Mouse (Mus musculus) forebrain, embryonic 12.5 days (tissue): ENCODE data around the gene Card6. TPM values are rescaled to one million over a fixed set of nuclear protein-coding genes. Genes with fewer than 3 reads are reported as not detected.

ENCODE experiments used
- ATAC-seq: fragments of 200-750 bp; cut with Nextera tagmentation; 2 replicates; pipeline ENCODE4 v1.8.0; 2017; ENCODE audit warnings: moderate TSS enrichment; ENCODE audit not compliant: low FRiP score
- H3K27ac ChIP-seq: fragments of 300-500 bp; sonication (generic); 2 replicates; pipeline ENCODE4 v1.5.1; 2016; ENCODE audit warnings: mild to moderate bottlenecking
- H3K27me3 ChIP-seq: fragments of 300-500 bp; sonication (generic); 2 replicates; pipeline ENCODE4 v1.6.1; 2016; ENCODE audit warnings: mild to moderate bottlenecking
- H3K36me3 ChIP-seq: fragments of 300-500 bp; sonication (generic); replicated peaks from 2 replicates; pipeline ENCODE4 v1.6.1; 2016; ENCODE audit warnings: mild to moderate bottlenecking
- H3K4me1 ChIP-seq: fragments of 300-500 bp; sonication (generic); 2 replicates; pipeline ENCODE4 v1.6.1; 2016
- H3K4me2 ChIP-seq: fragments of 300-500 bp; sonication (generic); 2 replicates; pipeline ENCODE4 v1.6.1; 2016; ENCODE audit warnings: mild to moderate bottlenecking, moderate library complexity
- H3K4me3 ChIP-seq: fragments of 300-500 bp; sonication (generic); replicated peaks from 2 replicates; pipeline ENCODE4 v1.5.1; 2016; ENCODE audit warnings: mild to moderate bottlenecking
- H3K9ac ChIP-seq: fragments of 300-500 bp; sonication (generic); 2 replicates; pipeline ENCODE4 v1.6.1; 2016; ENCODE audit warnings: mild to moderate bottlenecking
- H3K9me3 ChIP-seq: fragments of 300-500 bp; sonication (generic); 2 replicates; pipeline ENCODE4 v1.6.1; 2016
- WGBS: fragments of 180-500 bp; shearing (Covaris S2); methylation state at CpG from one replicate; pipeline ENCODE4 v1.1.7; 2016; 5-methylcytosine and 5-hydroxymethylcytosine counted together
- polyA plus RNA-seq: library from polyadenylated mRNA; unstranded; fragments of >200 nt; fragmentation: Nextera tagmentation; extraction: Ambion mirVana; gene quantifications from 2 replicates; pipeline ENCODE4 v1.2.1, GENCODE M21; 2016

Card6 gene
- polyA plus RNA-seq, result 0.45 and 1.1 TPM in 2 replicates

DNA sequence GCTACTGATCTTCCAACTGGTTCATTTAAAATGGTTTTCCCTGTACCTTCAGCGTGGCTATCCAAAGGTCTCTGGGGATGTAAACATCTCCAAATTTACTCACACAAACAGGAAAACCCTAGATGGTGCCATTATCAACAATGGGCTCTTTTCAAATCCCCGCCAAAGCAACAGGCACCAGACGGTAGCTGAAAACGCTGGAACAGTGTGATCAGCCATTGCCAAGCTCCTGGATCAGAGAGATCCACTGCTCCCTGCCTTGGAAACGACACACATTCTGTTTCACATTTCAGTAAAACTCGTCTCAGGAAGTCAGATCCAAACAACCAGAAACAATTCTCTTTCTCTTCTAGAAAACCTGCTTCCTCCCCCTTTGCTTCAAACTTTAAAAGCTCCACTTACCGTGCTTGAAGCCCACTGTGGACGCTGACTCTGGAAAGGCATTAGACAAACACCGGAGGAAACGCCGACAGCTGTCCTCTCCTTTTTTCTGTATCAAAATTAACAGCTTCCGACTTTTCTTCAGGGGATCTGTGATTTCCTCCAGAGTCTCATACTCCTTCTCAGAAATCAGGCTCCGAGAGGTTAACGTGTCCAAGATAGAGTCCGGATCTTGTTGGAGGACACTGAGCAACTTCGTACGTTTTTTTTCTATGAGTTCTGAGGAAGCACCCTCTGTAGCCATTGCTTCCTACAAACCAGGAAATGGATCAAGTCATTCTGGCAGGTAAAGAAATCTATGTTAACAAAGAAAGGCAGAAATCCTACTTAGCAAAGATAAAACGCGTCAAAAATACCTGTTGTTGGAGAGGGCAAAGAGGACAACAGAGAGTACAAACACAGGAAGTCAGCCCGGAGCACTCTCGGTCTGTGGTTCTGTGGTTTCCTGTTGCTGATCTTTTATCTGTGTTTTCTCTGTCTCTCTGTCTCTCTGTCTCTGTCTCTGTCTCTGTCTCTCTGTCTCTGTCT is at the start of gene Card6:
Gene Card6 (minus strand): TSS at position 854 of the 969 bp plus-strand sequence.
- Histone ChIP-seq H3K9me3 (no peaks in the 10 kb centered on the region), H3K27me3 (no peaks in the 10 kb centered on the region), H3K36me3 (no peaks in the 10 kb centered on the region), H3K4me3 (no peak within 1 kb of the TSS), H3K4me1 (no peaks in the 10 kb centered on the region), H3K27ac (no peak within 1 kb of the TSS), H3K9ac (no peak within 1 kb of the TSS), H3K4me2 (no peak within 1 kb of the TSS)
- no peak for ATAC-seq
- WGBS, result 75% methylated on average over 21 of the region's 21 CpGs

DNA sequence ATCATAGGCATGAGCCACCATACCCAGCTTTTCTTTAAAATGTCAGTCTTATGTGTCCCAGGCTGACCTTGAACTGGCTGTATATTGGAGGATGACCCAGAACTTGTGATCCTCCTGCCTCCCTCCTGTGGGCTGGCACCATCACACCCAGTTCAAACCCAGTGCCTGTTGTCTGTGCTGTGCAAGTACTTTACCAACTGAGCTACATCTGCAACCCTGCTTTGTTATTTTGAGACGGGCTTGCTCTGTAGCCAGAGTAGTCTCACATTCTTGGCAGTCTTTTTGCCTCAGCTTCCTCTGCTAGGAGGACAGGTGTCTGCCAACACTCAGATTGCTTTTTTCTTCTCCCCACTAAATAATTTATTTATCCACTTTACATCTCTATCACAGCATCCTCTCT is 49.0 kb upstream of the Card6 start:
- H3K4me3 ChIP-seq, result no peak overlapping the region
- H3K27ac ChIP-seq, result no peak overlapping the region
- no peak overlapping the region for H3K9ac ChIP-seq
- no peaks in the 10 kb centered on the region for H3K27me3 ChIP-seq
- no peaks in the 10 kb centered on the region for H3K9me3 ChIP-seq
- peaks cover 6% of the 10 kb centered on the region for H3K4me1 ChIP-seq
- peaks cover 11% of the 10 kb centered on the region; the same call in 1 of the 2 replicates for H3K36me3 ChIP-seq
- ATAC-seq, result no peak
- WGBS, result 92% methylated on average over 1 of the region's 1 CpGs
- H3K4me2 ChIP-seq, result no peak overlapping the region

DNA sequence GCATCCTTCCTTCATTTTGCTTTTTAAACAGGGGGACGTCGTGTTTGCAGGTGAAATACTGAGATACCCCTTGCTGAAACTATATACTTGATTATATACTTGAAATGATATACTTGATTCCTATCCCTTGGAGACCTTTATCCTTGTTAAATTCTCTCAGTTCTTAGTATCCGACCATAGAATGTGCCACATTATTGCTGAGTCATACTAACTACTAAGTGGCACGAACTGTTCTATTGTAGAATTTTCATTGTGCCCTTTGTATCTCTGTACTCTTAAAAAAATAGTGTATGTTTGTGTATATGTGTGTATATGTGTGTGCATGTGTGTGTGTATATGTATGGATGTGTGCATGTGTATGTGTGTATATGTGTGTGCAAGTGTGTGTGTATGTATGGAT is 48.0 kb upstream of the Card6 start:
- H3K9ac ChIP-seq, result no peak overlapping the region

DNA sequence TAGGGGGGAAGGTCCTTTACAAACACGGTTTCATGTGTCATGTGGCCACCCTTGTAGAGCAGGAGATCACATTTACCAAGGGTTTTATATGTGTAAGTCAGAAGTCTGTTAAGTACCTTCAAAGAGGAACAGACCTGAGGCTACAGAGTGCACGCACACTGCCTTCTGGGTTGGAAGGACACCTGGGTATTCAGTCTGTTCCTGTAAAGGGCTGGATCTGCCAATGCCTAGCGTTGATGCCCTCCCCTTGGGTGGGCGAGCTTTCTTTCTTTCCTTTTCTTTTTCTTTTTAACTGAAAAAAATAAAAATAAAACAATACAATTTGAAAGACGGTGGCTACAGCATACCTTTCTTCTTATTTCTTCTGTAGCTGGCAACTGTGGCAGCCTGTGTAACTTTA is 46.8 kb upstream of the Card6 start:
- Histone ChIP-seq H3K4me3 (no peak overlapping the region), H3K4me2 (no peak overlapping the region), H3K27me3 (no peaks in the 10 kb centered on the region), H3K9me3 (no peaks in the 10 kb centered on the region), H3K9ac (no peak overlapping the region), H3K27ac (no peak overlapping the region), H3K36me3 (no peaks in the 10 kb centered on the region), H3K4me1 (peaks cover 6% of the 10 kb centered on the region)
- no peak for ATAC-seq
- WGBS, result 68% methylated on average over 5 of the region's 5 CpGs

More for the DNA sequence above, 48.0 kb upstream of the Card6 start:
- H3K9me3 ChIP-seq, result no peaks in the 10 kb centered on the region
- 86% methylated on average over 4 of the region's 4 CpGs for WGBS
- H3K36me3 ChIP-seq, result peaks cover 5% of the 10 kb centered on the region; the same call in 1 of the 2 replicates
- ATAC-seq, result no peak
- H3K27me3 ChIP-seq, result no peaks in the 10 kb centered on the region
- H3K4me3 ChIP-seq, result no peak overlapping the region
- peaks cover 6% of the 10 kb centered on the region for H3K4me1 ChIP-seq
- H3K4me2 ChIP-seq, result no peak overlapping the region
- H3K27ac ChIP-seq, result no peak overlapping the region

DNA sequence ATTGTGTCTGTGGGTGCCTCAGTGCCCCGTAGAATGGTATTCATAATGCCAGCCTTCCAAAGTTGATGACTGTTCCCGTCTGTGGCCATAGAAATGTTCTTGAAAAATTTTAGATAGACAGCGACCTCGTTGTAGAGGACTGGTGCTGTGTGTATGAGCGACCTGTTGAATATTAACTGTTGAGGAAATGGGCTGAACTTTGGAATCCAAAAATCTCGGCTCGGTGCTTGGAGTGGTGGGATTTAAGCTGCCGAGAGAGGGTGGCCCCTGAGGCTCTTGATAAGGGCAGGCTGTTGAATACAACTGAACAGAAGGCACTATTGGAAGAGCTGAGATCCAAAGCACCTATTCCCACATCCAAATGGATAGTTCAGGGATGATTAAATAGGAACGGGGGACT is 46.3 kb upstream of the Card6 start:
- Histone ChIP-seq H3K9ac (no peak overlapping the region), H3K4me2 (no peak overlapping the region), H3K27ac (no peak overlapping the region), H3K27me3 (no peaks in the 10 kb centered on the region), H3K9me3 (no peaks in the 10 kb centered on the region), H3K4me3 (no peak overlapping the region), H3K4me1 (peaks cover 6% of the 10 kb centered on the region), H3K36me3 (no peaks in the 10 kb centered on the region)
- WGBS, result 85% methylated on average over 9 of the region's 9 CpGs
- ATAC-seq, result no peak

DNA sequence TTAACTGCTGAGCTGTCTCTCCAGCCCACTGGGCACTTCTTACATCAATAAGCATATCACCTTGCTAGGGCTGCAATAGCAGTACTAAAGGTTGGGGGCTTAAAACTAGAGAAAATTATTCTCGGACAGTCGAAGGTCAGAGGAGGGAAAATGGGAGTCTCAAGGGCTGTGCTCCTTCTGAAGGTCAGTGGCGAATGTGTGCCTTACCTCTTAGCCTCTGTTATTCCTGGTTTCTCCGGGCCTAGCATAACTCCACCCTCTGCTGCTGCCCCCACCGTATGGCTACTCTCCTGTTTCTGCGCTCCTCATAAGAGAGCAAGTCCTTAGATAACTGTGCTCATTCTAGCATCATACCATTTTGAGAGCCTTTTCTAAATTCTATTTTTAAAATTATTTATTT is 43.8 kb upstream of the Card6 start:
- ATAC-seq, result no peak
- Histone ChIP-seq H3K36me3 (no peaks in the 10 kb centered on the region), H3K9ac (no peak overlapping the region), H3K9me3 (no peaks in the 10 kb centered on the region), H3K4me1 (peaks cover 11% of the 10 kb centered on the region), H3K27ac (no peak overlapping the region), H3K27me3 (no peaks in the 10 kb centered on the region), H3K4me2 (no peak overlapping the region), H3K4me3 (no peak overlapping the region)
- 96% methylated on average over 6 of the region's 6 CpGs for WGBS

DNA sequence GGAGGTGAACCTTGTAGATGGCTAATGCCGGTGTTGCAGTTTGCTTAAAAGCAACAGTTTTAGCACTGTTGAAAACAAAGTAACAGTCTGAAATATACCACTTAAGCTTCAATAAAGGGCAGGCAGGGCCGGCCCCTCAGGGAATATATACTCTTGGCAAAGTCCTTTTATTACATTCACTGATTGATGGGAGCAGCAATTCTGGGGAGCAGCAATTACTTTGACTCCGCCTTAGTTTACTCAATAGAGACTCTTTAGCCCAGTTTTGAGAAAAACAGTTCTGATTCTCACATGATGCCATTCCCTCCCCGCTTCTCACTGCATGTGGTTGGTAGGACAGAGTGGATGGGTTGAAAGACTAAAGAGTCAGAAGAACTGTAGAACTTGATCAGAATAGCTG is 40.8 kb upstream of the Card6 start:
- Histone ChIP-seq H3K27ac (no peak overlapping the region), H3K27me3 (no peaks in the 10 kb centered on the region), H3K4me2 (no peak overlapping the region), H3K4me1 (peaks cover 15% of the 10 kb centered on the region), H3K4me3 (no peak overlapping the region), H3K9ac (no peak overlapping the region), H3K9me3 (no peaks in the 10 kb centered on the region), H3K36me3 (no peaks in the 10 kb centered on the region)
- WGBS, result 66% methylated on average over 4 of the region's 4 CpGs
- ATAC-seq, result no peak

DNA sequence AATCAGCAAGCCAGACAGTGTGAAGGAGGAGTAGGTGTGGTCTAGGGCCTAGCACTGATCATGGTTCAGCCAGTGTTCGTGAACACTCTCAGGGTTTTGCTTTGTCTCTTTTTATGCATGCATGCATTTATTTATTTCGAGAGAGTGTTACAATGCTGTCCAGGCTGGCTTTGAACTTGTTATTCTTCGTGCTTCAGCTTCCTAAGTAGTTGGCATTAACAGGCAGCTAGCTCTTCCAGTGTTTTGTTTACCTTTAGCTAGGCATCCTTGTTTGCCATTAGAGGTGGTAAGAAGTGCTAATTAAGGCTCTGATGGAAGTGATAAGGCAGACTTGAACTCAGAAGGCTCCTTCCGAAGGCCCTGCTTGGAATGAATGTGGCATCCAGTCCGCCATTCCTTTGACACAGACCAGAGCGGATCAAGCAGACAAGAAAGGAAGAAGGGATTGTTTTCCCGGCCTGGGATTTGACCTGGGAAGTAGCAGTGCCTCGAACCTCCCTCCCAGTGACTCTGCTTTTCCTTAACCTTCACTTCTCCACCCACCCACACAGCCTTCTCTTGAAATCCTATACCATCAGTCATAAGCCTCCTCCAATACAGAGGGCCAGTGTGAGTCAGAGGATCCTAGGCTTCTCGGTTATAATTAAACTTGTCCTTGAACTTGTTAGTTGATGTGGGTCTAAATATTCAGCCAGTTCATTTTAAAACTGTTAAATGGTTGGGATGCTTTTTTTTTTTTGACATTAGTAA is 37.0 kb upstream of the Card6 start:
- H3K36me3 ChIP-seq, result no peaks in the 10 kb centered on the region
- no peak overlapping the region for H3K9ac ChIP-seq
- no peak for ATAC-seq
- no peaks in the 10 kb centered on the region for H3K27me3 ChIP-seq
- peaks cover 15% of the 10 kb centered on the region for H3K4me1 ChIP-seq
- H3K27ac ChIP-seq, result no peak overlapping the region
- peak overlapping the region; percentile 60 for H3K4me2 ChIP-seq
- WGBS, result 46% methylated on average over 9 of the region's 9 CpGs
- H3K4me3 ChIP-seq, result peak overlapping the region; percentile 83
- H3K9me3 ChIP-seq, result no peaks in the 10 kb centered on the region

DNA sequence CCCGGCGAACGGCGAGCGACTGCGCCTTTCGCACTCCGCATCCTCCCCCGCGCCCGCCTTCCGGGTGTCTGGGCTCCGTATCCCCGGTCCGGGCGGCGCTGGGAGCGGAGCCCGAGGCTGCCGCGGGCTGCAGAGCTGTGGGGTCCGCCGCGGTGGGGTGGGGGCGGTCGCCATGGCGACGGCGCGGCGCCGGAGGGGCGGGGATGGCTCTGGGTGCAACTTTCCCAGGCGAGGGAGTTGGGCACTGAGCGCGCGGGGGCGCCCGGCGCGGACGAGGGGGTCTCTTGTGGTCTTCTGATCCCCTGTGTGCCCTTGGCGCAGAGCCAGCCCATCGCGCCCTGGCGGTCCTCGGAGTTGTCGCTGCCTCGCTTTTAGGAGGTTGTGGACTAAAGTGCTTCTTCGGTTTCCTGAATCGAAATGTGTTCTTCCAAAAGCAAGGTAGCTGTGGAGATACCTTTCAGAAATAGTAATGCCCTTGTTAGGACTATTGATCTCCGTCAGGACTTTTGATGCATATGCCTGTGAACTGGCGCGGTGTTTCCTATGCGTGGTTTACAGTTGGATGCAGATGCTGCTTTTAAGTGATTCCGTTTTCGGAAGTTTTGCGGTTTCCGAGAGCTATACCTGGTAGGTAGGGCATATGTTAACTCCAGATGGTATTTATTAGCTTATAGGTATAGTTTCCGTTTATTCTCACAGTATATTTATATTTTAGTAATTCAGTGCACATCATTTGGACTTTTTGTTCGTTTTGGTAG is 35.9 kb upstream of the Card6 start:
- peak overlapping the region; percentile 94 for H3K27ac ChIP-seq
- H3K9me3 ChIP-seq, result no peaks in the 10 kb centered on the region
- ATAC-seq, result peak; percentile 94
- H3K4me2 ChIP-seq, result peak overlapping the region; percentile 60
- no peaks in the 10 kb centered on the region for H3K27me3 ChIP-seq
- WGBS, result under 1% methylated on average over 59 of the region's 61 CpGs
- peak overlapping the region; percentile 87 for H3K9ac ChIP-seq
- no peaks in the 10 kb centered on the region for H3K36me3 ChIP-seq
- peak overlapping the region; percentile 83 for H3K4me3 ChIP-seq
- H3K4me1 ChIP-seq, result peaks cover 13% of the 10 kb centered on the region

DNA sequence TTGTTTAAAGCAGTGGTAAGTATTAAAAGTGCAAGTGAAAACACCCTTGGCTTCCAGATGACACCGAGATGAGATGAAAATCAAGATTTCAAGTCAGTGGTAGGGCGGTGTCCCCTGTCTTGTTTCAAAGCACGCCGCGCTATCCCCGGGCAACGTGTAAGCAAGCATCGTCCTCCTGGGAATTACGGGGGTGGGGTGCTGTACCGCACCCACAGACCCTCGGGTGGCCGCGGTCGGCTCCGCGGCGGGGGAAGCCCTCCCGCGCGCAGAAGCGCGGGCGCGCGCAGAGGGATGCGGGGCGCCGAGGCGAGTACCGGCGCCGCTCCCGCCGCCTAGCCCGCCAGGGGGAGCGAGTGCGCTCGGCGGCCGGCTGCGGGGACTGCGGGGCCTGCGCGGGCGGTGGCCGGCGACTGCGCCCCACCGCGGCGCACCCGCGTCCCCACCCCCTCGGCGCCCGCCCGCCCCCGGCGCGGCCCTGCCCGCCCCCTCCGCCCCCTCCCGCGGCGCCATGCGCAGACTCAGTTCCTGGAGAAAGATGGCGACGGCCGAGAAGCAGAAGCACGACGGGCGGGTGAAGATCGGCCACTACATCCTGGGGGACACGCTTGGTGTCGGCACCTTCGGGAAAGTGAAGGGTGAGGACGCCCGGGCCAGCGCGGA is 35.2 kb upstream of the Card6 start, which contains the start of gene Prkaa1:
Gene Prkaa1 (plus strand): TSS at position 501 of the 660 bp plus-strand sequence.
- Histone ChIP-seq H3K4me1 (peaks cover 10% of the 10 kb centered on the region), H3K9ac (peak within 1 kb of the TSS; percentile 87), H3K27ac (peak within 1 kb of the TSS; percentile 94), H3K9me3 (no peaks in the 10 kb centered on the region), H3K36me3 (no peaks in the 10 kb centered on the region), H3K4me3 (peak within 1 kb of the TSS; percentile 83), H3K4me2 (peak within 1 kb of the TSS; percentile 60), H3K27me3 (no peaks in the 10 kb centered on the region)
- ATAC-seq, result peak; percentile 93
- under 1% methylated on average over 49 of the region's 80 CpGs for WGBS

DNA sequence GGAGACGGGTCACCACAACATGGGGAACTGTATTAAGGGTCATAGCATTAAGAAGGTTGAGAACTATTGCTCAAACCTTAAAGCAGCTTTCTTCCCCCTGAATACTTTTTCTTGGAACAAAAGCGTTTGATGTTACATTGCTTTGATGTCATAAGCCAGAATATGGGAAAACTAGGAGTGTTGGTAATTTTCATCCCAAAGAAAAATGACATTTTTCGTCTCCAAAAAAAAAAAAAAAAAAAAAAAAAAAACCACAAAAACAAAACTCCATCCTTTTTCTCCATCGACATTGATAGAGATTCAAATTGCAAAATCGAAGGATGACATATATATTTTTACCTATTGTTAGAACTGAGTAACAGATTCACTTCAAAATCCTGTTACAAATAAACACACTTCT is 34.4 kb upstream of the Card6 start:
- WGBS, result 75% methylated on average over 5 of the region's 5 CpGs
- H3K4me2 ChIP-seq, result no peak overlapping the region
- H3K27me3 ChIP-seq, result no peaks in the 10 kb centered on the region
- H3K4me3 ChIP-seq, result no peak overlapping the region
- no peak overlapping the region for H3K27ac ChIP-seq
- no peaks in the 10 kb centered on the region for H3K9me3 ChIP-seq
- H3K9ac ChIP-seq, result no peak overlapping the region
- no peak for ATAC-seq
- H3K36me3 ChIP-seq, result no peaks in the 10 kb centered on the region
- H3K4me1 ChIP-seq, result peaks cover 10% of the 10 kb centered on the region
